Mouse (Mus musculus): ENCODE results near the gene Zfp710.
A peak's percentile ranks its signal among the peaks of the same experiment; 100 is the strongest.

Gene Zfp710

DNA sequence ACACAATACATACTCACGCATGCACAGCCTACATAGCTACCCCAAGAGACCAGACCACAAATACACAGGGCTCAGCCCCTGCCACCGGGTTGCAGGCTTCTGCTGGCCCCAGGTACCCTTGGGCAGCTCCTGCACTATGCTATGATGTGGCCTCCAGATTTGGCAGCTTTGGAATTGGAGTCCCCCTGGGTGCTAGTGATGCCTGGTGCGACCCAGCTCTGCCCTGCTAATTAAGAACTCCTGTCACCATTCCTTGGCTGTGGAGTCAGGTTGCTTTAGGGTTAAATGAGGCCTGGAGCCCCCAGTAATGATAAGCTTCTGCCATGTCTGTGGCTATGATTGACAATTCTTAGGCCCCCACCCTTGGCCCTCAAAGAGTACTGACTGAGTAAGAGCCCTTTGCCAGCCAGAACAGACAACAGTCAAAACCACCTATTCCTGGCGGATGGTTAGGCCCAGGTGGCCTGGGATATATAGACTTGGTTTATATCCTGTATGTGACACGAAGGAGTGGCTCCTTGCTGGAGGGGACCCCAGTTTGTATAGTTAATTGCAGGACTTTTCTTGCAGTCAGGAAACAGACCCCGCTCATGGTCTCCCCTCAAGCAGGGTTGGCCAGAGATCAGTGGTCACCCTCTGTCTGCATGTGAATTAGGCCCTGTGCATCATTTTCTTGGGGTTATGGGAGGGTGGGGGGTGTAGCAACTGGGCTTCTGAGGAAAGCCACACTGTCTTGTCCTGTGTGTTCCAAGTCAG lies 52.5 kb downstream of the Zfp710 start:
- no peak for DNase-seq (ENCODE audit: low read depth, low spot score)

DNA sequence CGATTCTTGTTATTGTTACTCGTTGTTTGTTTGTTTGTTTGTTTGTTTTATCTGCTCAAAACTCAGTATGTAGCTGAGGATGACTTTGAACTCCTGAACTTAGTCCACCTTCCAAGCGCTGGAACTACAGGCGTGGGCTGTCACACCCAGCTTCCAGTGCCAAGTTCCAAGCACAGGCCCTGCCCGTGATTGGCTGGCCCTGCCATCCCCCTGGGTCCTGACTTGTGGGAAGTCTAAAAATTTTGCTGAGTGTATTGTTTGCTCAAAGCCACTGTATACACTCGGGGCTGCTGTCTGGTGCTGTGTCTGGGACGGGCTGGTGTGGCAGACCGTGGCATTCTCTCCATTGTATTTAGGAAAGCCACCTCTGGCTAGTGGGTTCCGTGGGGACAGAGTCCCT lies 53.2 kb downstream of the Zfp710 start:
- DNase-seq (ENCODE audit: low read depth, low spot score): no peak

DNA sequence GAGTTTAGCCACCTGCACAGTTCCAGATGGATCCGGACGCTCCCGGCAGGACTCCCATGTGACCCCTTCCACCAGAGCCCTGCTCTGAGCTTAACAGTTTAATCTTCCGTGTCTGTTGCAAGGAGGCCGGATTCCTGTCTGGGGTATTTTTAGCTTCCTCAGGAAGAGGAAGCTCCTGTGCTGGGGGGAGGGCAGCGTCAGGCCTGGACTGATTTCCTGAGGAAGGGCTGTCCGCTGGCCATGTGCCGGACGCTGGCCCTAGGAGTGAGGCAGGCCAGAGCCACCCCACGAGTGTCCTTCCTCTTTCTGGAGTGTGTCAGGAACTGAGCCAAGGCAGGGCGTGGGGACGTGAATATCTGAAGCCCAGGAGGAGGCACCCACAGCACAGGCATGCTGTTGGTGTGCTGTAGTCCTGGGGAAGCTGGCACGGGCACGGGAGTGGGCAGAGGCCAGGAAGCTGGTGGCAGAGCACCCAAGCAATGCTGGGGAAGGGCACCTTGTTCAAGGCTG lies 54.2 kb downstream of the Zfp710 start:
- DNase-seq (ENCODE audit: low read depth, low spot score): peak; percentile 75

DNA sequence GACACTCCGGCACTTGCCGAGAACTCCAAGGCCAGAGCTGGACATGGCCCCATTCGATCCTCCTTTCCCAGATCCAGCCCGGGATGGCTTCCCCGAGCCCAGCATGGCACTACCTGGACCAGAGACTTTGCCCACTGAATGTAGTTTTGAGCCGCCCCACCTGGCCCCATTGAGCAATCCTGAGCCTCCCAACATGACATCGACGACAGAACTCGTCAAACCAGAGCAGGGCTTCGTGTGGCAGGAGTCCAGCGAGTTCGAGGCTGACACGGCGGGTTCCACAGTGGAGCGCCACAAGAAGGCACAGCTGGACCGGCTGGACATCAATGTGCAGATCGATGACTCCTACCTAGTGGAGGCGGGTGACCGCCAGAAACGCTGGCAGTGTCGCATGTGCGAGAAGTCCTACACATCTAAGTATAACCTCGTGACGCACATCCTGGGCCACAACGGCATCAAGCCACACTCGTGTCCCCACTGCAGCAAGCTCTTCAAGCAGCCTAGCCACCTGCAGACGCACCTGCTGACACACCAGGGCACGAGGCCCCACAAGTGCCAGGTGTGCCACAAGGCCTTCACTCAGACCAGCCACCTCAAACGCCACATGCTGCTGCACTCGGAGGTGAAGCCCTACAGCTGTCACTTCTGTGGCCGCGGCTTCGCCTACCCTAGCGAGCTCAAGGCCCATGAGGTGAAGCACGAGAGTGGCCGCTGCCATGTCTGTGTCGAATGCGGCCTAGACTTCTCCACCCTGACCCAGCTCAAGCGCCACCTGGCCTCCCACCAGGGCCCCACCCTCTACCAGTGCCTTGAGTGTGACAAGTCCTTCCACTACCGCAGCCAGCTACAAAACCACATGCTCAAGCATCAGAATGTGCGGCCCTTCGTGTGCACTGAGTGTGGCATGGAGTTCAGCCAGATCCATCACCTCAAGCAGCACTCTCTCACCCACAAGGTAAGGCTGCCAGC lies 57.3 kb downstream of the Zfp710 start:
- DNase-seq (ENCODE audit: low read depth, low spot score): no peak

DNA sequence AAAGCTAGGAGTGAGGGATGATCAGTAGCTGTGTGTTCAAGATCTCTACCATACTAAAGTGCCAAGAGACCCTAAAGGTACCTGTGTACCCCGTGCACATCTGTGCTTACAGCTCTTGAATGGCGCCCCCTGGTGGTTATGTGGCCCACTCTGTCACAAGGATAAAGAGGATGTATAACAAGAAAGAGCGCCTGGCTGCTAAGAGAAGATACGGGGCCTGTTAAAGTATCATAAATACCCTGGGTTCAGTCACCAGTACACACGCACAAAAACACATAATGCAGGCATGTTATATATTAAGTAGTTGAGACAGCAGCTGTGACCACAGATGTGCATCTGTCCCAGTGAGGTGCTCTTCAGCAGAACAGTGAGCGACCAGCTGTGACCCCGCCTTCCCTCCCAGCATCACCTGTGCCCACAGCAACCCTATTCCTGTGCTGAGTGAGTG lies 59.9 kb downstream of the Zfp710 start:
- DNase-seq (ENCODE audit: low read depth, low spot score): peak; percentile 58

DNA sequence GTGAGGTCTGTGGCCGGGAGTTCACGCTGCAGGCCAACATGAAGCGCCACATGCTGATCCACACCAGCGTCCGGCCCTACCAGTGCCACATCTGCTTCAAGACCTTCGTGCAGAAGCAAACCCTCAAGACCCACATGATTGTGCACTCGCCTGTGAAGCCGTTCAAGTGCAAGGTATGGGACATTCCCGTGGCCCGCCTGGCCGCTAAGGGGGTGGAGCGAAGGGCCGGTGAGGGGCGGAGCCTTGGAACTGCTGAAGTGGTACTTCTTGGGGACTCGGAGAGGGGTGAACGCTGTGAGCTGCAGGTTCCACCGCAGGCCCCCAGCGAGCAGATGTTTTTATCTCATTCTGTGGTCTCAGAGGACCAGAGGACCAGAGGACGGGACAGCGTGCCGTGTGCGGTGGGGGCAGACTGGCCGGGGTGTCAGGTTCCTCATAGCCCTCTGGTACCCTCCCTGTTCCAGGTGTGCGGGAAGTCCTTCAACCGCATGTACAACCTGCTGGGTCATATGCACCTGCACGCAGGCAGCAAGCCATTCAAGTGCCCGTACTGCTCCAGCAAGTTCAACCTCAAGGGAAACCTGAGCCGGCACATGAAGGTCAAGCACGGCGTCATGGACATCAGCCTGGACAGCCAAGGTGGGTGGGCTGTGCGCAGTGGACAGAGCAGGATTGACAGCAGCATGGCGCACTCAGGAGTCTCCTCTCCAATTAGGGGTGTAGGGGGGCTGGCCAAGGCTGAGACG lies 61.5 kb downstream of the Zfp710 start:
- DNase-seq (ENCODE audit: low read depth, low spot score): no peak

DNA sequence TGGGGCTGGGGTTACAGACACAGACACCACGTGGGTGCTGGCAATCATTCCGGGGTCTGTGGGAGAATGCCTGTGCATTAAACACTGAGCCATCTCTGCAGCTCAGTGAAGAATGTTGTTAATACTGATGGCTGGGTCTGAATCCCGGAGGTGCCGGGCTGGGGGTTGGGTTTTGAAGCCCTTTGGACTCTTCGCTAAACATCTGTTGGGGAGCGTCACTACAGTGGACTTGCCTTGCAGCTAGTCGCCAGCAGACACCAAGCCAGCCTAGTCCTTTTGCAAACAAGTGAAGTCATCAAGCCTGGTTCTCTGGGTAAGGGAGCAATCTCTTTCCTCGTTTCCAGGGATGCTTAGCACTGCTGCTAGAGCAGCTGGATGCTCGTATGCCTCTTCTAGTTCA lies 63.6 kb downstream of the Zfp710 start:
- DNase-seq (ENCODE audit: low read depth, low spot score): no peak

DNA sequence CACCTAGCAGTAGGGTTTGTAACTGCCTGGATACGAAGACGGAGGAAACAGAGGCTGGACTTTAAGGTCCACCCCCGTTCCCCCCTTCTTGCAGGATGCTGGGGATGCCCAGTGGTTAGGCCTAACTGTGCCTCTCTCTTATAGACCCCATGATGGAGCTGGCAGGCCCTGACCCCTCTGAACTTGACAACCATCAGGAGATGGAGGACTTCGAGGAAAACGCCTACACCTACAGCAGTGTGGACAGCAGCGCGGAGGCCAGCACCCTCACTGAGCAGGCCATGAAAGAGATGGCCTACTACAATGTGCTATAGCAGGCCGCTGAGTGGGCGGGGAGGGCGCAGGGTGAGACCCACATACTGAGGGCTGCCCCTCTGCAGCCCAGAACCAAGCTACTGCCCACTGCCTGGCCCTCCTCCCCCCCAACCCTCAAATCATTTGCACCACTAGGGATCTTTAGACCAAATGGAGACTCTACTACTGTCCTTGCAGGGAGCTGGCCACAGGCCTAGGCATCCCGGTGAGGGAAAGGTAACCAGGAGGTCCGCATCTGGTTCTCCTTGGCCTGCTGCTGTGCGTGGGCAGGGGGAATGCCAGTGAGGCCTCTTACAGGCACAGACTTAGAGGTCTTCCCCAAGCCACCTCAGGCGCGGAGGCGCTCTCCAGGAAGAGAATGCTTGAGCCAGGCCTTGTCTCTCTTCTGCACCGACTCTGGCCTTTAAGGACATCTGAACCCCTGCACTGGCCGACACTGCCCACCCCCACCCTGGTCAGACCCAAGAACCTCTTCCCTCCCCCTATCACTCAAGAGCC lies 65.8 kb downstream of the Zfp710 start:
- no peak for DNase-seq (ENCODE audit: low read depth, low spot score)

DNA sequence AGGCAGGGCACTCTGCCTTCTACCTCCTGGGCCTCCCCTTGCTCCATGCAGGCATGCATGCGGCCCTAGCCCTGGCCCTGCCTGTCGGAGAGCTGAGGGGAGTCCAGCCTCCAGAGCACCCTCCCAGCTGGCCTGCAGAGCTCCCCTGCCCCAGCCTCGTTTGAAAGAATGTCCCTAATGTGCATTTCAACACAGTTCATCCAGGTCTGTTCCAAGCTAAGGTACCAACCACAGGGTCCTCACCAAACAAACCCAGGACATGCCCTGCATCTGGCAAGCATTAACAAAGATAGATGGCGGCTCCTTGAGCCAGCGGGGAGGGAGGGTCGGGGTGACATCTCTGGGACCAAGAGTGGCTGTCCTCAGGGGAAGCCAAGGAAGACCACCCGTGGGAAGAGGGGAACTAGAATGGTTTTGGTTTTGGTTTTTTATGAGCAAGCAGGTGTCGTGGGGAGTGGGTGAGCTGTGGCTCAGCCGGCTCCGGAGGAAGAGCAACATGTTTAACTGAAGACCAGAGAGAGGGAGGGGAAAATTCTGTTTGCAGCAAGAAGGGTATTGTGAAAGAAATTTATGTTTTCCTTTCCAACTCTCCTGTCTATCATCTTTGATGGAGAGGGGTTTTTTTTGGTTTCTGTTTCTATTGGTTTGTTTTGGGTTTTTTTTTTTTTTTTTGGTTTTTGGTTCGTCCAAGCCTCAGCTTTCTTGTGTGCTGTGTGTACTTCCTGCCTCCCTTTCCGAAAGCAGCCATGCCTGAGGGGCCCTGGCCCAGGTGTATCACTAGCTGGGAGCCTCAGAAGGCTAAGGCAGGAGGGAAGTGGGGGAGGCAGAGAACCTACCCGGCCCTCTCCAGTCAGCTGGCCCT lies 66.6 kb downstream of the Zfp710 start:
- no peak for DNase-seq (ENCODE audit: low read depth, low spot score)

DNA sequence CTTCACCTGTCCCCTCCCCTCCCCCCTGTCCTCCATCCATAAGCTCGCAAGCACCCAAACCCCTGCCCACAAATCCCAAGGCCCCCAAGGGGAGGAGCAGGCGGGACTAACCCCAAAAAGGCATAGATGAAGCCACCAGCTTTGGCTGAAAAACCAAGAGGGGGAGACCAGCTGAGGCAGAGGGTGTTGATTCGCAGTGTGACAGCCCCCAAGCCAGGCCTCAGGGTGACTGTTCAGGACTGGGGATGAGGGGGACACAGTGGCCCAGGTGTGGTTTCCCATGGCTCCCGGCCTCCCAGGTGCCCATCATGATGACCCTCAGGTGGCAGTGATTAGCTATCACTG lies 67.2 kb downstream of the Zfp710 start:
- DNase-seq (ENCODE audit: low read depth, low spot score): no peak

DNA sequence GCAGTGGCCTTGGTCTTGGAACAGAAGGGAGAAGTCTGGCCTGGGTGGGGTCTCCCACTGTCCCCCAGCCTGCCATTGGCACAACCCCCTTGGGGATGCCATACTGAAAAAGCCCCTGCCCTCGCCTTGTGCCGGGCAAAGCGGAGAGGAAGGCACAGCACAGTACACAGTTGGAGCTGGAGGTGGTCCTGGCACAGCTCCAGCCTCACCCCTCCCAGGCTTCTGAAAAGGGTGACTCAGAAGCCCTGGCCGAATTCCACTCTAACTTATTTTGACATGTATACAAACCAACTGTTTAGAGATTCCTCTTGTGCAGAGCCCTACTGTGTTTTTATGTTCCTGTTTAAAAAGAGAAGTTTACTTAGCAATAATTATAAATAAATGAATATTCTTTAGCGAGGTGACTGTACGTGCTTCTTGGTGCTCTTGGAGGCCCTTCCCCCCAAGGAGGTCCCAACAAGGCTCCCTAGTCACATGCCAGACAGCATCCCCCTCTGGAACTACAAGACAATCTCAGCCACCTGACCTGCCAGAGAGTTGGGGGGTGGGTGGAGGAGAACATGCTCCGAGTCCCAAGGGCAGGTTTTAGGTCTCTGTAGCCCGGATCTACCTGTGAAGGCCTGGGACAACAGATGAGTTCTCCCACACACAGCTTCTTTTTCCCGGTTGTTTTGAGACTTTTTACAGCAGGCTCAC lies 67.9 kb downstream of the Zfp710 start:
- DNase-seq (ENCODE audit: low read depth, low spot score): no peak

DNA sequence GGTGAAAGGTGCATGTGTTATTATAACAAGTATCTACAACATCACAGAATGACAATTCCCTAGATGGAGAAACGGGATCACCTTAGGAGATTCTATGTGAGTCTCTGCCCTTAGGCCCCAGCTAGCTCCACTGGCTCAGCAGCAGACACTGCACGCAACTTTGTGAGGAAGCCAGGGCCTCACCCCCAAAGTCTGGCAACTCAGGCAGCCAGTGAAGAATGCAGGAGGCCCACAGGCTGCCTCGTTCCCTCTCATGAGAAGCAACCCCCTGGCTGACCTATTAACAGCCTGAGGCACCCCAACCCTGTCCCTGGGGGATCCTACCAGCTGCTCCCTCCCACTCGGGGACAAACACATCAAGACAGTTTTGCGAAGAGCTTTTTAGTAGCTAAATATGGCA lies 69.9 kb downstream of the Zfp710 start:
- no peak for DNase-seq (ENCODE audit: low read depth, low spot score)

DNA sequence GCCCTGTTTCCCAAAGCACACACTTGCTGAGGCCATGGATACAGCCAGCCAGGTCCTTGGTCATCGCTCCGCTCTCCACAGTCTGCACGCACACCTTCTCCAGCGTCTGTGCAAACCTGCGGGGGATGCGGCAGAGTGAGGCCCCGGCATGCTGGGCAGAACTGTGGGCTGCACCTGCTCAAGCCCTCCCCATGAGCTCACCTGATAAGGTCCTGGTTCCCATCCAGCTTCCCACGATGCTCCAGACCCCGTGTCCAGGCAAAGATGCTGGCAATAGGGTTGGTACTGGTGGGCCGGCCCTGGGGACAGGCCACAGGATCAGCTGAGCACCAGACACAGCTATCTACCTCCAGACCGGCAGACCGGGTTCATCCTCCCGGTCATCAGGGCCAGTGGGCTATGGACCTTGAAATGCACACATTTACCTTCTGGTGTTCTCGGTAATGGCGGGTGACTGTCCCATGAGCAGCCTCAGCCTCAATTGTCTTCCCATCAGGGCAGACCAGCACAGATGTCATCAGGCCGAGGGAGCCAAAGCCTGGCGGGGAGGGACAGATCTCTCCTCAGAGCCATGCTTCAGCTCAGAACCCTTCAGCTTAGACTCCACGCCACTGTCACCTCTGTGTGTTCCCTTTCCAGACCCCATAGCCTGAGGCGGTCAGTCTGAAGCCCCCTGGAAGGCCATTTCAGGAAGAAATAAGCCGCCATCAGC lies 71.1 kb downstream of the Zfp710 start:
- no peak for DNase-seq (ENCODE audit: low read depth, low spot score)

DNA sequence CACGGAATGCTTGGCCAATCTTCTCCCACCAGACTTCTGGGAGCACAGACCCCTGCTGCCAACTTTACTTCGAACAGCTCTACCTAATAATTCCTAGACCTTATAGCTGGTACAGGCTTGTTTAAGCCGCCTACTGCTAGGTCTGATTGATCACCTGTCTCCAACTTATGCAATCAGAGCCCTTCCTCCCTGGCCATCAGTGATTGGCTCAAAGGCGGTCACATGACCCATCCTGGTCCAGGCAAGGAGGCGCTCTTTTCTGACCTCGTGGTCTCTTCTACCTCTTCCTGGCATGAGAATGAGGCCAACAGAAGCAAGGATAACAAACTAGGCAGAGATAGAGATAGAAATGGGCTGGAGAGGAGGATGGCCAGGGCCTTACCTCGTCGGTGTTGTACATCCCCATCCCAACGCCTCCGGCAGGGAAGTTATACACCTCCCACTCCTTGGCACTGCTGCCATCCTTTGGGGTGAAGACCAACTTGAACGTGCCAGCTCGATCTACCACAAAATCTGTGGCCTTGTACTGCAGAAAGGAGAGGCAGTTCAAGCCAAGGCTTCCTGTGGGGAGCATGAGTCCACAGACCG lies 73.9 kb downstream of the Zfp710 start:
- no peak for DNase-seq (ENCODE audit: low read depth, low spot score)

DNA sequence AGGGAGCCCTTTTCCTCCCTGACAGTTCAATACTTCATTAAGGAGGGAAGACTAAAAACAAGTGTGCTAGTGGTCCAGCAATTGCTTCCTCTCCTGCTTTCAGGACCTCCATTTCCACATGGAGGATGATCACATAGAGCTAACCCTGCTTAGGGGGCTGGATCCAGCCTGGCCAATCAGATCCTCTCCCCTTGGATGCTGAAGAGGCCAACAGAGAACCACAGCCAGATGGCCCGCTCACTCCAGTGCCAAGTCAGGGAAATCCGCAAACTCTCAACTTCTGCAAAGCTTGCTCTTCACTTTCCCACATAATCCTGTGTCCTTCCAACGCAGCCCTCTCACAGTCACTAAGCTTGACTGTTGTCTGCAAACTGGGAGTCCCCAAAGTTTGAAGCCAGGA lies 78.7 kb downstream of the Zfp710 start:
- DNase-seq (ENCODE audit: low read depth, low spot score): no peak

DNA sequence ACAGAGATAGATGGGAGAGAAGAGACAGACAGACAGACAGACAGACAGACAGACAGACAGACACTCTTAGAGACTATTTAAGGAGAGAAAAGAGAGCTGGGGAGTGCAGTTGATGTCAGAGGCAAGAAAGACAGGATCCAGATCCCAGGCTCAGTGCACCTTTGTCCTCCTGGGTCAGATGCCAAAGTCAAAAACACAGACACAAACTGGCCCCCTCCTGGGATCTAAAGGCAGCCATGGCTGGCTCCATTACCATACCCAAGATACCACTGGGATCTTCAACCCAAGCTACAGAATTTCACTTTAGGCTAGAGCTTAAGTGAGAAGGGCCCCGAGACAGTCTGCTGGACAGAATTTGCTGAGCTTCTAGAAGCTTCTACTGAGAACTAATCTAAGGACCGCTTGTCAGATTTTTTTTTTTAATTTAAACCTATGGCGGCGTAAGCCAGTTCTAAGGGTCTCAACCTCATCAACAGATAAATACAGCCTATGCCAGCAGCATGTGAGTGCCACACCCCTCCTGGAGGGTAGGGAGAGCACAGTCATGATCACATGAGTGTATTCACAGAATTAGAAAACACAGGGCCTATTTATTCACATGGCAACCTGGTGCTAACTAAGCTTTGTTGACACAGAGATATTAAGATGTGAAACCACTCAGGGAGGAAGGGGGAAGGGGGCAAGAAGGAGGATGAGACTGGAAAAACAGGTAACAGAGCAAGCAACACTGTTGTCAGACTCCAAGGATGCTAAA lies 81.2 kb downstream of the Zfp710 start:
- DNase-seq (ENCODE audit: low read depth, low spot score): no peak

DNA sequence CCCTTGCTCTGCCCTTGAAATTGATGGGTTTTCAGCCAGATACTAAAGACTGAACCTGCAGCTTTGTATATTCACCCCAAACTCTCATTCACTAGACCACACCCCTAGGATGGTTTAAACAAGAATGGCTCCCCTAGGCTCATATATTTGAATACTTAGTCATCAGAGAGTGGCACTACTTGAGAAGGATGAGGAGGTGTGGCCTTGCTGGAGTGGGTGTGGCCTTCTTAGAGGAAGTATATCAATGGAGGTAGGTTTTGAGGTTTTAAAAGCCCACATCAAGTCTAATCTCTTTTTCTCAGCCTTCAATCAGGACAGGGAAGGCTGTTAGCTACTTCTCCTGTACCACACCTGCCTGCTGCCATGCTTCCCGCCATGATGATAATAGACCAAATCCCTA lies 81.8 kb downstream of the Zfp710 start:
- no peak for DNase-seq (ENCODE audit: low read depth, low spot score)
